Mouse (Mus musculus) cerebellum, postnatal 4 days (tissue): Measurements from ENCODE around the gene St3gal6.

Source experiments
- DNase-seq, 2 experiments: peaks; one replicate each; pipeline ENCODE4 v3.0.0; 2022; ENCODE audit warnings: low spot score in 2 of 2, mixed read lengths in 1 of 2

Gene St3gal6

GRCm38 (mm10) chr16:58432384-58432783 lies 91.7 kb downstream of the St3gal6 start:
- DNase-seq, result no peak

- no peak for DNase-seq
Observed at GRCm38 (mm10) chr16:58430246-58430645, 93.8 kb downstream of the St3gal6 start.

- no peak for DNase-seq
Observed at GRCm38 (mm10) chr16:58421696-58422354, 102.2 kb downstream of the St3gal6 start.
